Mouse (Mus musculus) granulocyte monocyte progenitor cell, adult 5-6 weeks (primary cell): ENCODE data around the gene Higd1b. TPM values are rescaled to one million over a fixed set of nuclear protein-coding genes. Genes with fewer than 3 reads are reported as not detected.

Experiments
- total RNA-seq, 2 experiments: library from RNA; stranded (forward) in 1 of 2; stranded (reverse) in 1 of 2; fragments of 200-712, 200-1000 nt in 1 of 2; fragments of >200 nt in 1 of 2; fragmentation: Nextera tagmentation in 1 of 2; gene quantifications; 2 replicates each; pipeline ENCODE4 v1.2.3; 2014 to 2017

Higd1b gene
- total RNA-seq, 2 experiments from 2014 or later, result not detected

Other genes starting within 250 kb of the Higd1b start
- gene Fzd2, start 231.5 kb upstream of the Higd1b start, total RNA-seq (2014; fragmentation: Nextera tagmentation), result not detected in 2 replicates
- gene Fzd2, start 231.5 kb upstream of the Higd1b start, total RNA-seq (2017), result not detected in 2 replicates
- not detected in 2 replicates for gene Meioc, start 172.1 kb upstream of the Higd1b start, total RNA-seq (2014; fragmentation: Nextera tagmentation)
- not detected in 2 replicates for gene Meioc, start 172.1 kb upstream of the Higd1b start, total RNA-seq (2017)
- 15.5 and 16.9 TPM in 2 replicates for gene Ccdc43, start 138.1 kb upstream of the Higd1b start, total RNA-seq (2014; fragmentation: Nextera tagmentation)
- gene Ccdc43, start 138.1 kb upstream of the Higd1b start, total RNA-seq (2017), result 33.5 and 42.8 TPM in 2 replicates
- 9.4 TPM in 1 of 2 replicates, not detected in the other for gene Adam11, start 74.4 kb upstream of the Higd1b start, total RNA-seq (2014; fragmentation: Nextera tagmentation)
- 0.17 TPM in 1 of 2 replicates, not detected in the other for gene Adam11, start 74.4 kb upstream of the Higd1b start, total RNA-seq (2017)
- gene Gjc1, start 16.1 kb upstream of the Higd1b start, total RNA-seq (2014; fragmentation: Nextera tagmentation), result not detected in 2 replicates
- not detected in 2 replicates for gene Gjc1, start 16.1 kb upstream of the Higd1b start, total RNA-seq (2017)
- 158 and 236 TPM in 2 replicates for gene Eftud2, start 45.1 kb downstream of the Higd1b start, total RNA-seq (2014; fragmentation: Nextera tagmentation)
- 175 and 193 TPM in 2 replicates for gene Eftud2, start 45.1 kb downstream of the Higd1b start, total RNA-seq (2017)
- not detected in 2 replicates for gene Ccdc103, start 45.4 kb downstream of the Higd1b start, total RNA-seq (2014; fragmentation: Nextera tagmentation)
- gene Ccdc103, start 45.4 kb downstream of the Higd1b start, total RNA-seq (2017), result not detected in 2 replicates
- gene Fam187a, start 49.3 kb downstream of the Higd1b start, total RNA-seq (2014; fragmentation: Nextera tagmentation), result not detected in 2 replicates
- gene Fam187a, start 49.3 kb downstream of the Higd1b start, total RNA-seq (2017), result not detected in 2 replicates
- gene Gfap, start 65.1 kb downstream of the Higd1b start, total RNA-seq (2014; fragmentation: Nextera tagmentation), result not detected in 2 replicates
- not detected in 2 replicates for gene Gfap, start 65.1 kb downstream of the Higd1b start, total RNA-seq (2017)
- 4.9 and 11.6 TPM in 2 replicates for gene Kif18b, start 89.3 kb downstream of the Higd1b start, total RNA-seq (2014; fragmentation: Nextera tagmentation)
- gene Kif18b, start 89.3 kb downstream of the Higd1b start, total RNA-seq (2017), result 19.9 and 22.6 TPM in 2 replicates
- not detected in 2 replicates for gene C1ql1, start 110.8 kb downstream of the Higd1b start, total RNA-seq (2014; fragmentation: Nextera tagmentation)
- not detected in 2 replicates for gene C1ql1, start 110.8 kb downstream of the Higd1b start, total RNA-seq (2017)
- gene Nmt1, start 192.3 kb downstream of the Higd1b start, total RNA-seq (2014; fragmentation: Nextera tagmentation), result 39.2 and 44.9 TPM in 2 replicates
- 54.1 and 58.9 TPM in 2 replicates for gene Nmt1, start 192.3 kb downstream of the Higd1b start, total RNA-seq (2017)
- 30.5 and 40.9 TPM in 2 replicates for gene Dcakd, start 192.5 kb downstream of the Higd1b start, total RNA-seq (2014; fragmentation: Nextera tagmentation)
- gene Dcakd, start 192.5 kb downstream of the Higd1b start, total RNA-seq (2017), result 14.3 and 17.0 TPM in 2 replicates